ENCODE assay signal across 23 mouse cellular contexts in genomic region chr7:81657631-81658347, GRCm38 (mm10). TPM values are rescaled to one million over a fixed set of nuclear protein-coding genes. Genes with fewer than 3 reads are reported as not detected.
DNase-seq lines count a peak whose midpoint lies in the region; ATAC-seq lines count a peak whose summit lies in the region.
"Had no signal": no experiment of that assay in that cellular context is flagged by ENCODE, and none has a peak within 500 bp of the region (broad histone marks: within the 10 kb centered on the region; RNA-seq: fewer than 3 reads in every experiment).

No protein-coding gene starts in this region.

- H3K9ac ChIP-seq in forebrain, embryonic 15.5 days (replicated peaks), result no peak overlapping the region
- no peak overlapping the region for H3K9ac ChIP-seq in forebrain, embryonic 12.5 days
- H3K9ac ChIP-seq in hindbrain, embryonic 13.5 days, result no peak overlapping the region
- no peak overlapping the region for H3K9ac ChIP-seq in hindbrain, embryonic 12.5 days
- no peak overlapping the region for H3K9ac ChIP-seq in neural tube, embryonic 13.5 days
- H3K9ac ChIP-seq: embryonic facial prominence, embryonic 15.5 days had no signal

- H3K4me2 ChIP-seq in forebrain, embryonic 15.5 days (replicated peaks), result no peak overlapping the region
- H3K4me2 ChIP-seq in forebrain, embryonic 12.5 days, result no peak overlapping the region
- H3K4me2 ChIP-seq in hindbrain, embryonic 13.5 days, result no peak overlapping the region
- H3K4me2 ChIP-seq in hindbrain, embryonic 12.5 days (replicated peaks), result no peak overlapping the region
- no peak overlapping the region for H3K4me2 ChIP-seq in neural tube, embryonic 13.5 days
- H3K4me2 ChIP-seq: embryonic facial prominence, embryonic 15.5 days had no signal

- no peaks in the 10 kb centered on the region for H3K9me3 ChIP-seq in forebrain, embryonic 15.5 days
- no peaks in the 10 kb centered on the region for H3K9me3 ChIP-seq in forebrain, embryonic 12.5 days
- H3K9me3 ChIP-seq in hindbrain, embryonic 13.5 days, result no peaks in the 10 kb centered on the region
- H3K9me3 ChIP-seq in hindbrain, embryonic 12.5 days (replicated peaks), result peaks cover 3% of the 10 kb centered on the region; the same call in 1 of the 2 replicates
- no peaks in the 10 kb centered on the region for H3K9me3 ChIP-seq in neural tube, embryonic 13.5 days
- H3K9me3 ChIP-seq: embryonic facial prominence, embryonic 15.5 days; G1E; heart, embryonic 10.5 days had no signal

- ATAC-seq in forebrain, embryonic 15.5 days (replicated peaks), result no peak
- ATAC-seq in forebrain, embryonic 12.5 days (ENCODE audit: low FRiP score), result no peak
- no peak for ATAC-seq in hindbrain, embryonic 13.5 days (ENCODE audit: low FRiP score)
- no peak for ATAC-seq in hindbrain, embryonic 12.5 days (ENCODE audit: low FRiP score)
- ATAC-seq in neural tube, embryonic 13.5 days (ENCODE audit: low read depth), result no peak
- ATAC-seq: CD4-positive, CD25-positive, alpha-beta regulatory T cell, adult 4 months had no signal

- WGBS in forebrain, embryonic 15.5 days, result 61% methylated on average over 2 of the region's 2 CpGs
- 88% methylated on average over 2 of the region's 2 CpGs for WGBS in forebrain, embryonic 12.5 days
- WGBS in hindbrain, embryonic 13.5 days, result 72% methylated on average over 2 of the region's 2 CpGs
- 82% methylated on average over 2 of the region's 2 CpGs for WGBS in hindbrain, embryonic 12.5 days
- WGBS in neural tube, embryonic 13.5 days, result 69% methylated on average over 2 of the region's 2 CpGs

- H3K36me3 ChIP-seq in forebrain, embryonic 15.5 days, result no peaks in the 10 kb centered on the region
- H3K36me3 ChIP-seq in forebrain, embryonic 12.5 days (replicated peaks), result no peaks in the 10 kb centered on the region
- no peaks in the 10 kb centered on the region for H3K36me3 ChIP-seq in hindbrain, embryonic 13.5 days
- H3K36me3 ChIP-seq in hindbrain, embryonic 12.5 days, result no peaks in the 10 kb centered on the region
- no peaks in the 10 kb centered on the region for H3K36me3 ChIP-seq in neural tube, embryonic 13.5 days
- H3K36me3 ChIP-seq: embryonic facial prominence, embryonic 15.5 days had no signal

- H3K27ac ChIP-seq in forebrain, embryonic 15.5 days (replicated peaks), result peak overlapping the region; percentile 66
- H3K27ac ChIP-seq in forebrain, embryonic 12.5 days, result no peak overlapping the region; the same call in 1 of the 2 replicates
- peak overlapping the region; percentile 80 for H3K27ac ChIP-seq in hindbrain, embryonic 13.5 days
- no peak overlapping the region; the same call in 1 of the 2 replicates for H3K27ac ChIP-seq in hindbrain, embryonic 12.5 days
- peak overlapping the region; percentile 79 for H3K27ac ChIP-seq in neural tube, embryonic 13.5 days (replicated peaks)
- H3K27ac ChIP-seq: embryonic facial prominence, embryonic 15.5 days; heart, embryonic 10.5 days had no signal

- H3K4me1 ChIP-seq in forebrain, embryonic 15.5 days, result peaks cover 49% of the 10 kb centered on the region
- peaks cover 31% of the 10 kb centered on the region for H3K4me1 ChIP-seq in forebrain, embryonic 12.5 days
- peaks cover 41% of the 10 kb centered on the region for H3K4me1 ChIP-seq in hindbrain, embryonic 13.5 days (replicated peaks)
- H3K4me1 ChIP-seq in hindbrain, embryonic 12.5 days, result peaks cover 33% of the 10 kb centered on the region
- H3K4me1 ChIP-seq in neural tube, embryonic 13.5 days (replicated peaks), result peaks cover 46% of the 10 kb centered on the region

- no peaks in the 10 kb centered on the region for H3K27me3 ChIP-seq in forebrain, embryonic 15.5 days
- no peaks in the 10 kb centered on the region for H3K27me3 ChIP-seq in forebrain, embryonic 12.5 days
- H3K27me3 ChIP-seq in hindbrain, embryonic 13.5 days, result no peaks in the 10 kb centered on the region
- H3K27me3 ChIP-seq in hindbrain, embryonic 12.5 days, result no peaks in the 10 kb centered on the region
- H3K27me3 ChIP-seq in neural tube, embryonic 13.5 days, result no peaks in the 10 kb centered on the region
- H3K27me3 ChIP-seq: embryonic facial prominence, embryonic 15.5 days had no signal

- peak; percentile 86 to 90 for DNase-seq in cerebellum, postnatal 10 days
- DNase-seq in cerebellum, adult 9-10 months, result no peak
- no peak for DNase-seq in neural tube, embryonic 10.5 days (ENCODE audit: extremely low spot score, low spot score)
- DNase-seq: adrenal gland, adult 8-10 months; adrenal gland, postnatal 36 days; B cell, adult 2 months; cerebellum, adult 11 months; cerebellum, adult 9-11 months; embryo, embryonic 11 days; gastrocnemius, postnatal 36 days; heart, adult 18-20 months; heart, postnatal 14 days; kidney, adult 18-20 months had no signal

- H3K4me3 ChIP-seq in forebrain, embryonic 15.5 days, result no peak overlapping the region
- H3K4me3 ChIP-seq in forebrain, embryonic 12.5 days (replicated peaks), result no peak overlapping the region
- no peak overlapping the region for H3K4me3 ChIP-seq in hindbrain, embryonic 13.5 days
- H3K4me3 ChIP-seq in hindbrain, embryonic 12.5 days, result no peak overlapping the region
- H3K4me3 ChIP-seq in neural tube, embryonic 13.5 days, result no peak overlapping the region
- H3K4me3 ChIP-seq: embryonic facial prominence, embryonic 15.5 days; erythroblast, embryonic 14.5 days; heart, embryonic 10.5 days had no signal

RNA-seq across cellular contexts. Expression of gene Homer2, which starts 49.5 kb away (rescaled TPM):
- 25.0 and 25.9 TPM in 2 replicates for polyA plus RNA-seq in forebrain, embryonic 15.5 days (2015; fragmentation: Nextera tagmentation; extraction: Ambion mirVana)
- polyA plus RNA-seq in forebrain, embryonic 12.5 days (2016; fragmentation: Nextera tagmentation; extraction: Ambion mirVana), result 33.3 and 34.1 TPM in 2 replicates
- 20.6 and 27.0 TPM in 2 replicates for polyA plus RNA-seq in hindbrain, embryonic 13.5 days (2015; fragmentation: Nextera tagmentation; extraction: Ambion mirVana)
- 29.3 and 34.8 TPM in 2 replicates for polyA plus RNA-seq in hindbrain, embryonic 12.5 days (2016; fragmentation: Nextera tagmentation; extraction: Ambion mirVana)
- 30.5 and 31.9 TPM in 2 replicates for polyA plus RNA-seq in neural tube, embryonic 13.5 days (2015; fragmentation: Nextera tagmentation; extraction: Ambion mirVana)

Comparison
In these comparisons a context has a peak if more than half of its experiments do, and no peak if none do; other contexts are left out.
1. DNase-seq: peak in cerebellum, postnatal 10 days (2 of 2); none in cerebellum, adult 9-10 months (single experiment) and neural tube, embryonic 10.5 days (single experiment).
2. H3K27ac ChIP-seq: peak in forebrain, embryonic 15.5 days (single experiment), hindbrain, embryonic 13.5 days (single experiment) and neural tube, embryonic 13.5 days (single experiment); none in forebrain, embryonic 12.5 days (single experiment) and hindbrain, embryonic 12.5 days (single experiment).